Mouse (Mus musculus) central nervous system, embryonic 14 days (tissue): ENCODE results near the gene Bad. TPM values are rescaled to one million over a fixed set of nuclear protein-coding genes. Genes with fewer than 3 reads are reported as not detected.

Source experiments
- polyA plus RNA-seq: library from polyadenylated mRNA; depleted of rRNA; stranded (reverse); fragments of >200 nt; gene quantifications from 2 replicates; pipeline ENCODE4 v1.2.3, GENCODE M21; 2012; rRNA removed

The Bad gene
- 66.9 and 72.7 TPM in 2 replicates for polyA plus RNA-seq

DNA sequence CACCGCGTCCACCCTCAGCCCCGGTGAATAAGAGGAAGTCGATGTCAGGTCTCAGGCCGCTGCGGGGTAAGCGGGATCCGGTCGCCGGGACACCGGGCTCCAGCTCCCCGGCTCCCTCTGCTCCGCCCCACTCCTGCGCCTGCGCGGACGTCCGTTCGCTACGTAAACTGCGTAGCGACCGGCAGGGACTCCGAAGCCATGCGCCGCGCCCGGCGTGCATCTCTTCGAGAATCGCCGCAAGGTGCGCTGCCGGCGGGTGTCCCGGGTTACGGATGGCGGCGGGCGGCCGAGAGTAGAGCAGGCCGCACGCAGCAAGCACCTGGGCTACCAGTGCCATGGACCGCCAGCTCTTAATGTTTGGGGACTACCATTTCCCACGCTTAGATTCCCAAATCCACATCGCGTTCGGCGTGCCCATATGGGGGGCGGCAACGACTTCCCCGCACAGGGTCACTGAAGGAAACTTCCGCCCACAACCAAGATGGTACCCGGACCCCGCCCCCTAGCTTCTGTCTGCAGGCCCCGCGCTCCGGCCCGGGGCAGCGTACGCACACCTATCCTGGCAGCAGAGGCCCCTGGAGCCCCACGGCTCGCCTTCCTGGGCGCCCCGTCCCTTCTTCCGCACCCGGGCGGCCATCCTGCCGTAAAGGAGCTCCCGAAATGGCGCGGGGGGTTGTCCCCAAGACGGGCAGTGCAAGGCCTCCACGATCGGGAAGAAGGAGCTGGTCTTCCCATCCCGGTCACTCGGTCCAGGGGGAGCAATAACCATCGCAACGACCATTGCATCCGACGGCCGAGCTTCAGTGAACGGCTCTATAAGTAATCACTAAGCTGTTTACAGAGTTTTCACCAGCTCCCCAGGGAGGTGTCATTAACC, at the start of gene Bad:
Gene Bad, plus strand, starts transcription at position 490 of the 877 bp plus-strand sequence.

DNA sequence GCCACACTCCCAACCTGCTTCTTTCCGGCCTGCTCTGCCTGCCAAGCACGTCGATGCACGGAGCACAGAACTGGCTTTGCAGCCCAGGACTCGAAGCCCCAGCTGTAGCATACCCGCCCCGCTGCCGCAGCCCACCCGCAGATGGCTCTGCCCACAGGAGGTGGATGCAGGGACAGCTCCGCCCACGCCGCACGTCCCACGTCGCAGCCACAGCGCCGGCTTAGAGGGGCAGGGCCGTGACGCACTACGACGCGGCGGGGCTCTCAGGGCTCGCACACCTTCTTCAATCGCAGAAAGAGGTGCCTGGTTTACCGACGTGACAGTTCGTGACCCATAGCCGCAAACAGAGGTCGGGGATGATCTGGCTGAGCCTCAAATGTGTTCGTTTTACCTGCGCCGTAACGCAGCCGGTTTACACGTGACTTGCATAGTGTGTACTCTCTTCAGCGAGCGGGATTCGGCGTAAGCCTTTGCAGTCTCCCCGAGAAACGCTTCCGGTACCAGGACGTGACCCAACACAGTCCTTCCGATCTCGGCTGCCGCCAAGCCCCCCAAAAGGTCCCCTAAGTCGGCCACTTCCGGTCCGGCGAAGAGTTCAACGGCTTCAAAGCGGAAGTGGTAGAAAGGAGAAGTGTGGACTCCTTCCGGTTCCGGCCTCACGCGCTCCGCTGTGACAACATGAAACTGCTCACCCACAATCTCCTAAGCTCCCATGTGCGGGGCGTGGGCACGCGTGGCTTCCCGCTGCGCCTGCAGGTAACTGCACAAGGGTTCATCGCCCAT, 32.0 kb upstream of the Bad start, which contains the start of the genes Trmt112 and Prdx5:
Gene Trmt112, plus strand, starts transcription at position 192 of the 783 bp plus-strand sequence.
Gene Prdx5, minus strand, starts transcription at position 600 of the 783 bp plus-strand sequence.

GRCm38 (mm10) chr19:6921647-6922567, 19.8 kb upstream of the Bad start, which contains the start of gene Esrra:
TSS of gene Esrra (minus strand) at chr19:6921813.

GRCm38 (mm10) chr19:6925307-6925573, 16.4 kb upstream of the Bad start, which contains the start of gene Catsperz:
TSS of gene Catsperz (minus strand) at chr19:6925380.

DNA sequence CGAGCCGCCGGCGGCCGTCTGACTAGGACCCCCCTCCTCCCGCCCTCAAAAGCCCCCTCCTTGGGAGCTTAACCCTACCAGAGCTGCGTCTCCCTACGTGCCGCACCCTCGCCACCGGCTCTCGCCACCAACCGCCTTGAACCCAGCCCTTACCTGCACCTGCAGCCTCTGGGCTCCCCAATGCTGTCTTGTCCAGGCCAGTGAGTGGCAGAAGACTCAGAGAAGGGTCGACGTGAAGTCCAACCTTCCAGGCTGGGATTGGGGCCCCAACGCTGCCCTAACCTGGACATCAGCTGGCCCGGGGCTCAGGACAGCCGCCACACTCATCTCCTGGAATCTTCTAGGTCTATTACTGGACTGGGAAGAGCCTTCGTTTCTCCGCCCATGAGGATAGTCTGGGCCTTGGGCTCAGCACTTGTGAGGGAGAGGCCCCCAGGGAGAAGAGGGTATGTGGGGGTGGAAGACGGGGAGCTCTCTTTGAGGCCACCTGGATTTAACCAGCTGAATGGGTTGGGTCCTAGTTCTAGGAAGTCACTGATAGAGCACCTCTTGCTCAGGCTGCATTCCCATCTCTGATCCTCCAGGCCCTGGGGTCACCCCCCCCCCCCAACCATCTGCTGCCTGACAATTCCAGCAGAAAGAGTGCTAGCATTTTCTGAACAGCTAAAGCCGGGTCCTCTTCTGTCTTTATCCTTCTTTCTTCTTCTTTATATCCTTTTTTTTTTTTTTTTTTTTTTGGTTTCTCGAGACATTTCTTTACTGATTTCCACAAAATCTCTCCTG, 7.3 kb upstream of the Bad start, which contains the start of gene Kcnk4:
Gene Kcnk4, minus strand, starts transcription at position 321 of the 783 bp plus-strand sequence.

DNA sequence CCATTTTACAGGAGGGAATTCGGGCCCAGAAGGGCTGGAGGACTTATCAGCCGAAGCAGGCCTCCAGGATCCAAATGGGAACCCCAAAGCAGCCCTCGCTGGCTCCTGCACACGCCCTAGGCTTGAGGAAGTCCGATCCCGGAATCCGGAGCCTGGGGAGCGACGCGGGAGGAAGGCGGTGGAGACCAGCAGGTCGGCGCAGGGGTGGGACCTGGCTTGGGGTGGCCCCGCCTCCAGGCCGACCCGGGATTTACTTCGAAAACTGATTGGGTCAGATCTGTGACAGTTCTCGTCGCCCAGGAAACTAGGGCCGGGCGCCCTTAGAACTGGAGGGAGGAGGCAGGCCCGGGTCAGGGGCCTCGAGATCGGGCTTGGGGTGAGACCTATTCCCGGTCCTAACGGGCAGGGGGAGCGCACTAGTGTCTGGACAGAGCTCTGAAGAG, 609 bp downstream of the Bad start, which contains the start of gene Gpr137:
Gene Gpr137, minus strand, starts transcription at position 232 of the 443 bp plus-strand sequence.

DNA sequence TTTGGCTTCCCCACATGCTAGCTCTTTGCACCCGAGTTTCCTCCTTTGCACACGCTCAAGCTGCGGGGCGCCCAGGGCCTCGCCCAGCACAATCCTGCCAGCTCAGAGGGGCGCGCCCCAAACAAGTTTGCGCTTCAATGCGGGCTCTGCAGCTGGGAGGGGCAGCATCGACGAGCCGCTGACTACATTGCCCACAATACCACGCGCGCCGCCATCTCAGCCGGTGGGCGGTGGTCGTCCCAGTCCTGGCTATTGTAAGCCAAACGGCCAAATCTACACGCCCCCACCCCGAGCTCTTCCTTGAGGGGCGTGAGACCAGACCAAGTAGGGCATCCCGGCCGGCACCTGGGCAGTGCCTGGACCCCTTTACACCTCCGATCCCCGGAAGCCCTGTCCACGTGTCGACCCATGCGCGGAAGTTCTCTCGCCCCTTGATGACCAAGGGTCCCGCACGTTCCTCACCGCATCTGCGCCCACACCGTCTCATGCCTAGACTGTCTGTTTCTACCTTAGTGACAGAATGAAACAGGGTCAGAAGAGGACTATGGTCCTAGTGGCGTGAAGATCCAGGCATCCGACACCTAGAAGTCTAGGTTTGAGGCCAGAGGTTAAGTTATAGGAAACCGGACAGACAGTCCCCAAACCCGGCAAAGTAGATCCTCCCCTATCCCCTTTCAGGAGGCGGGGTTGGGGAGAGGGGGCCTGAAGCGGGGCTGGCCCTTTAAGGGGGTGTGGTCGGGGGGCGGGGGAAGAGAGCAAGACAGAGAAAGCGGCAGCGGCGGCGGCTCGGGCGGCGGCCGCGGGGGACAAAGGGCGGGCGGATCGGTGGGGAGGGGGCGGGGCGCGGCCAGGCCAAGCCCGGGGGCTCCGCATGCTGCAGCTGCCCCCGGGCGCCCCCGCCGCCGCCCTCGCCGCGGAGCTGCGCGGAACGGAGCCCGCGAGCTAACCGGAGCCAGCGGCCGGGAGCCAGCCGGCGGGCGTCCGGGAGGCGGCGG, 32.8 kb downstream of the Bad start, which contains the start of gene Ppp1r14b:
Gene Ppp1r14b, plus strand, starts transcription at position 758 of the 995 bp plus-strand sequence.

GRCm38 (mm10) chr19:6975537-6976521, 34.2 kb downstream of the Bad start, which contains the start of gene Plcb3:
TSS of gene Plcb3 (minus strand) at chr19:6976470.

DNA sequence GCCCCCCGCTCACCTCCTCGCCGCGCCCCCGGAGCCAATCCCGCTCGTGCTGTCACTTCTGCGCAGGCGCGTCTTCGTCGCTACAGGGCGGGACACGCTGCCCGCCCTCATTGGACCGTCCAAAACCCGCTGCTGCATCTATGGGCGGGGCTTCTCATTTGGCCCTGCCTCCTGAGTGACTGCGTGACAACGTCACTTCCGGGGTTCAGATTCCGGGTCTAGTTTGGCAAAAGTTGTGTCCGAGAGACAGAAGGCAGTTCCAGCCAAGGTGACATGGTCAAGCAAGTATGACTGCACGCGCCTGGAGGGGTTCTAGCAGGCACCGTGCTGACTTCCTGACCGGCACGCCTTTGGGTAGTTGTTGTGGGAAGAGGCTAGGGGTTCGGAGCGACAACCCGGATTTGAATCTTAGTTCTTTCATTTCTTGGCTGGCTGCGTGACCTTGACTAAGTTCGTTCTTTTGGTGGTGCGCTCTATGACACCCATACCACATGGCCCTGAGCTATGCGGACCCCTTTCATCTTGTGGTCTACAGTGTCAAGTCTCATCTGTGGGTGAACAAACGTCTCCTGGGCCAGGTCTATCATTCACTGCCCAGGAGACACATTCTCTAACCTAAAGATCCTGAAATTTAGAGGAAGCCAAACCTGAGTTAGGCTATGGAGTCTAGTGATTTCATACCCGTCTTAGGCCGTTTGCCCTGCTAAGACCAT, 38.9 kb downstream of the Bad start, which contains the start of gene Fkbp2:
Gene Fkbp2, minus strand, starts transcription at position 121 of the 713 bp plus-strand sequence.

DNA sequence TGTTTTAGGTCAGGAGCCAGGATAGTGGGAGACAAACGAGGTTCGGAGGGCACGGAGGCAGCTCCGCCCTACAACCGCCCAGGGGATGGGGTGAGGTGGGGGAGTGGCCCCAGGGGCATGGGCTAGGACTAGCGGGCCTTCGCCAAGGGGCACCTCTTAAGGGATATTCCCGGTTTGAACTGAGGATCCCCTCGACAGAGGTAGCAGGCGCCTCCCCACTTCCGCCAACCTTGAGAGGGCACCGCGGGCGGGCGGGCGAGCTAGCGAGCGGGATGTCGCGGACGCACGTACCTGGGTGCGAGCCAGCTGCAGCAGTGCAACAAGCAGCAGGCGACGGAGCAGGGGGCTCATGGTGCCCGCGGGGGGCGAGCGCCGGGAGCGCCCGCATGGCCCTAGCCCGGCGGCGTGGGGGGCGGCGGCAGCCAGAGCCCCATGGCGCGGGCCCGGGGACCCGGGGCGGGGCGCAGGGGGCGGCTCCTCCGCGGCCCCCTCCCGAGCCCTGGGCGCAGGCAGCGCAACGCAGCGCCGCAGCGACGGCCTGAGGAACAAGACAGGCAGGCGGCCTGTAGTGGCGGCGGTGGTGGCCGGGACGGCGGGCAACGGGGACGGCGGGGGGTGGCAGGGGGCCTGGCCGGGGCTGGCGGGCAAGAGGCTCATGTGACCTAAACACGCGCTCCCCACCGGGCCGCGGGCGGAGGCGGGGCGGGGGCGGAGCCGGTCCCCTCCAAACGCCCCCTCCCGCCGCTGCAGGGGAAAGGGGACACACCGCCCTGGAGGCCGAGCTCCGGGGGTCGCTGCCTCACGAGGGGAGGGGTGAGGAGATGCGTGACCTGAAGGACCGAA, 45.6 kb downstream of the Bad start, which contains the start of gene Vegfb:
Gene Vegfb, minus strand, starts transcription at position 591 of the 843 bp plus-strand sequence.

DNA sequence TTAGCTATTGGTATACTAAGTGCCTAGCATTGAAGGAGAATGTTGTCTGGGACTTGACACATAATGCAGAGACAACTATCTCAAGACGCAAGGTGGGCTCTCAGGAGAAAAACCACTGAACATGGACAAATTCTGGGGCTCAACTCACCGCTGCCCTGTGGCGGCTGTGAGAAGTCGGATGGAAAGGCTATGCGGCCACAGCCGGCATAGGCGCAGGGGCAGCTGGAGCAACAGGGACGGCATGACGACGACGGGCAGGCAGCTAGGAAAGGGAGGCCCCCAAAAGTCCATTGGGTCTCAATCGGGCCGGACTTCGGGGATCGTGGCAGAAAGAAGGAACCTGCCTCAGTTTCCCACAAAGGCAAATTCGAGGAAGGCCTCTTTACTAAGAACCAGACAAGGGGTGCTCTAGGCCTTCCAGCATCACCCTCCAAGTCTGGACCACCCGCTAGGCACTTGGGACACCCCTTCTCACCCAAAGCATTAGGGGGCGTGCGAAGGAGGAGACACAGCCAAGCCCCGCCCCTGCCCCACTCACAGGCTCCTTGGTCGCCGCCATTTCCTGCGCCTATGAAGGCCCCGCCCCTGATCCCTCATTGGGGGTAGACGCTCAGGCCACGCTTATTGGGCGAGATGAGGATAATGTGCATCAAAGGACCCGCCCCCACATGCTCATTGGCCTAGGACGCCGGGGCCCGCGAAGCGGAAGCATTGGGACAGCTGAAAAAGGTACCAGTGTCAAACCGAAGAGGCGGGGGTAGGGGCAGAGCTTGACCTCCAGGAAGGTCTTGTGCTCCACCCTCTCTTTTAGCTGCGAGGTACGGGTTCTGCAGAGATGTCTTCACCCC, 50.6 kb downstream of the Bad start, which contains the start of gene Dnajc4:
Gene Dnajc4, minus strand, starts transcription at position 562 of the 848 bp plus-strand sequence.

GRCm38 (mm10) chr19:6996006-6996405, 54.3 kb downstream of the Bad start, which contains the start of the genes Nudt22 and Trpt1:
TSS of gene Nudt22 (minus strand) at chr19:6996117.
TSS of gene Trpt1 (plus strand) at chr19:6996131.

